Mouse (Mus musculus): ENCODE data around the gene Mrvi1. TPM values are rescaled to one million over a fixed set of nuclear protein-coding genes. Genes with fewer than 3 reads are reported as not detected.

Mrvi1 gene
- polyA plus RNA-seq, 1 experiment from 2014 or later: 9.1 TPM

DNA sequence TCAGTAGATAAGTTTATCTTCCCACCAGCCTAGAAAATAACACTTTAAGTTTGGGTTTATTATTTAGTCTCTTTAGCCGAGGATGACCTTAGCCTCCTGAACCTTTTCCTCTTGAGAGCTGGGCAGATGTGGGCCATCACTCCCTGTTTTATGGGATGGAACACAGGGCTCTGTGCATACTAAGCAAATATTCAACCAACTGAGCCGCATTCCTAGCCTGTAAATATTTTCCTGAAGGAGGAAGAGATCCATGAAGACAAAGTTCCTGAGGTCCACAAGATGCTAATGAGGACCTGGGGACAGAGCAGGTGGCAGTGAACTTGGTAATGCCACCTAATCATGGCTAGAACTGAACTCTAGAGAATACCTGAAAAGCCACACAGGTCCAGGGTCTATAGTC is 9.5 kb downstream of the Mrvi1 start:
- no peak for ATAC-seq (ENCODE audit: borderline replicate concordance, extremely low read depth, low FRiP score, low TSS enrichment)
- Histone ChIP-seq H3K4me3 (no peak overlapping the region), H3K4me2 (no peak overlapping the region), H3K27me3 (no peaks in the 10 kb centered on the region), H3K9ac (no peak overlapping the region), H3K36me3 (no peaks in the 10 kb centered on the region), H3K27ac (no peak overlapping the region), H3K9me3 (no peaks in the 10 kb centered on the region), H3K4me1 (no peaks in the 10 kb centered on the region)
- 66% methylated on average over 2 of the region's 2 CpGs for WGBS

DNA sequence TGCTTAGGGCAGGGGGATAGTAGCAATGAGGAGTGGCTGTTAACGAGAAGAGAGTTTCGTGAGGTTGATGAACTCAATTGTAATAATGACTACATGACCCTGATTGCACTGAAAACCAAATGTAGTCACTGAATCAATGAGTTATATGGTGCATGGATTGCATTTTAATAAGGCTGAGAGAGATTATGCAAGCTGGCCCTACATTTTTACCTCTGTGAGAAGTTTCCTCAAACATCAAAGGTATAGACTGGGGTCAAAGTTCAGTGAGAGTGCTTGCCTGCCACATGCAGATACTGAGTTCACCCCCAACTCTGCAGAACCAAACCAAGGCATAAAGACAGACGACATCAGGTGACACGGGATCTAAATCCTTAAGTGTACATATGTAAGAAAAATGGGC is 14.9 kb downstream of the Mrvi1 start:
- no peak for ATAC-seq (ENCODE audit: borderline replicate concordance, extremely low read depth, low FRiP score, low TSS enrichment)
- Histone ChIP-seq H3K4me2 (no peak overlapping the region), H3K9ac (no peak overlapping the region), H3K4me1 (no peaks in the 10 kb centered on the region), H3K9me3 (no peaks in the 10 kb centered on the region), H3K4me3 (no peak overlapping the region), H3K36me3 (no peaks in the 10 kb centered on the region), H3K27ac (no peak overlapping the region), H3K27me3 (no peaks in the 10 kb centered on the region)
- 79% methylated on average over 4 of the region's 4 CpGs for WGBS

DNA sequence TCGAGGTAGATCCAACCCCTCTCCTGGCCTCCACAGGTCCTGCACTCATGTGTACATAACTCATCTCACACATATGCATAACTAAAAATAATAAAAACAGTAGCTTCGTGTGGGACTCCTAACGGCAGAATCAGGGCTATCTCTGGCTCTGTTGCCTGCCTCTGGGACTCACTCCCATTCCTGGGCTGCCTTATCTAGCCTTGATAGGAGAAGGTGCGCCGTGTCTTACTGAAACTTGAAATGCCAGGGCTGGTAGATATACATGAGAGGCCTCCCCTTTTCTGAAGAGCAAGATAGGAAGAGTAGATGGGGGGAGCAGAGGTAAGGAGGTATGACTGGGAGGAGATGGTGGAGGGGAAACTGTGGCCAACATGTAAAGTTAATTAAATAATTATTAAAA is 15.4 kb downstream of the Mrvi1 start:
- Histone ChIP-seq H3K9me3 (no peaks in the 10 kb centered on the region), H3K27me3 (no peaks in the 10 kb centered on the region), H3K4me1 (no peaks in the 10 kb centered on the region), H3K9ac (no peak overlapping the region), H3K27ac (no peak overlapping the region), H3K36me3 (no peaks in the 10 kb centered on the region), H3K4me3 (no peak overlapping the region), H3K4me2 (no peak overlapping the region)
- no peak for ATAC-seq (ENCODE audit: borderline replicate concordance, extremely low read depth, low FRiP score, low TSS enrichment)
- WGBS: 76% methylated on average over 5 of the region's 5 CpGs

DNA sequence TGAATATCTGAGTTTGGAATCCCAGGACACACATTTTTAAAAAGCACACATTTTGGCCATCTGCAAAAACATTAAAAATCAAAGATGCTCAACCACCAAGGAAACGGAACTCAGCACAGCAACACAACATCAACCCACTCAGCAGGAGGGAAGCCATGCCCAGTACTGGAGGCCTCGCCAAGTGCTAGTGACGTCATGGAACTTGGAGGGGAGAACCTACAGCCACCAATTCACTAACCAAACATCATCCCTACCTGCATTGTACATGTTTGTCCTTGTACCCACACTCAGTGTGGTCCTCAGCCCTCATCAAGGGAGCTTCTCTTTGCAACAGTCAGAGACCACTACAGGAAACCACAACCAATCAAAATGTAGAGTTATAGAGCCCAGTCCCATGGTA is 16.9 kb downstream of the Mrvi1 start:
- H3K4me2 ChIP-seq: no peak overlapping the region
- no peaks in the 10 kb centered on the region for H3K9me3 ChIP-seq
- no peaks in the 10 kb centered on the region for H3K27me3 ChIP-seq
- ATAC-seq (ENCODE audit: borderline replicate concordance, extremely low read depth, low FRiP score, low TSS enrichment): no peak
- no peak overlapping the region for H3K27ac ChIP-seq
- H3K4me1 ChIP-seq: no peaks in the 10 kb centered on the region
- no peaks in the 10 kb centered on the region for H3K36me3 ChIP-seq
- no peak overlapping the region for H3K9ac ChIP-seq
- WGBS: 78% methylated on average over 3 of the region's 3 CpGs
- H3K4me3 ChIP-seq: no peak overlapping the region

DNA sequence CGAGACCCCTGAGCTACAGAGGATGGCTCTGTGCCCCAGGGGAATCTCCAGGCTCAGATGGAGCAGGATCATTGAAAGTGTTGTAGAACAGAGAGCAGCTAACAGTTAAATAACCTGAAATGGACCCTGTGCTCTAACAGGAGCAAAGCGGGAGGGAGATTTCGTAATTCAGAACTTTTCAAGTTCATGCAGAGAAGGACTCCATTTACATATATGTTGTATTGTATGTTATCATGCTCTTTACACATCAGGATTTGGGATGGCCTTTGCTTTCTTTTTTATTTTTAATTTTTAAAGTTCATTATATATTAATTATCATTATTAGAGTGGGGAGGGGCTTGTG is 18.6 kb downstream of the Mrvi1 start:
- no peak overlapping the region for H3K4me3 ChIP-seq
- no peak overlapping the region for H3K27ac ChIP-seq
- H3K4me1 ChIP-seq: no peaks in the 10 kb centered on the region
- H3K4me2 ChIP-seq: no peak overlapping the region
- H3K27me3 ChIP-seq: no peaks in the 10 kb centered on the region
- no peak overlapping the region for H3K9ac ChIP-seq
- no peak for ATAC-seq (ENCODE audit: borderline replicate concordance, extremely low read depth, low FRiP score, low TSS enrichment)
- no peaks in the 10 kb centered on the region for H3K9me3 ChIP-seq
- no peaks in the 10 kb centered on the region for H3K36me3 ChIP-seq
- 70% methylated on average over 3 of the region's 3 CpGs for WGBS

DNA sequence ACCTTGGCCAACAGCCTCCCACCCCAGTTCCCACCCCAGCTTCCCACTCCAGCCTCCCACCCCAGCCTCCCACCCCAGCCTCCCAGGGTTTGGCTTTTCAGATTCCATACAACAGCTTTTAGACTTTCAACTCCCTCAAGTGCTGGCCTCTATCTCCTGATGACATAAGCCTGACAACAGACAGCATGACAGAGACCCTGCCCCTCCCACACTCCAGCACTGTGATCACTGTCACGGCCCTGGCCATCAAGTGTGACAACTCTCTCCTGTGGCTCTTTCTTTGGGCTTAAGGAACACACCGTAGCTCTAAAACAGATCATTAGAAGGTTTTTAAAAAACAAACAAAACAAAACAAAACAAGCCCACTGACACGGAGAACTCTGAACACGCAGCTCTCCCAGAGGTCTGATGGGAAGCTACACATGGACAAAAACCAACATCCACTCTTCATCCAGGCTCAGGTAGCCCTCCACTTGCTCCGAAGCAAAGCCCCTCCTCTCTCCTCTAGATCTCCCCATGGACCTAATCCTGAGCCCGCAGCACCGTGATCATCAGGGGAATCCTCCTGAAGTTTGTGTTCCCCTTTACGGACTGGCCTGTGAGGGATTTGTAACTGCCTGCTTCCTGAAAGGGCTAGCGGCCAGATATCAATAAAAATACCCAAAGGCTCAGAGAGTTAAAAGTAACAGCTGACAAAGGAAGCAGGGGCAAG is 19.2 kb downstream of the Mrvi1 start:
- no peak overlapping the region for H3K4me2 ChIP-seq
- 66% methylated on average over 9 of the region's 9 CpGs for WGBS
- H3K4me1 ChIP-seq: no peaks in the 10 kb centered on the region
- H3K9ac ChIP-seq: no peak overlapping the region
- no peak overlapping the region for H3K4me3 ChIP-seq
- no peaks in the 10 kb centered on the region for H3K9me3 ChIP-seq
- no peaks in the 10 kb centered on the region for H3K27me3 ChIP-seq
- ATAC-seq (ENCODE audit: borderline replicate concordance, extremely low read depth, low FRiP score, low TSS enrichment): no peak
- H3K36me3 ChIP-seq: no peaks in the 10 kb centered on the region
- no peak overlapping the region for H3K27ac ChIP-seq

DNA sequence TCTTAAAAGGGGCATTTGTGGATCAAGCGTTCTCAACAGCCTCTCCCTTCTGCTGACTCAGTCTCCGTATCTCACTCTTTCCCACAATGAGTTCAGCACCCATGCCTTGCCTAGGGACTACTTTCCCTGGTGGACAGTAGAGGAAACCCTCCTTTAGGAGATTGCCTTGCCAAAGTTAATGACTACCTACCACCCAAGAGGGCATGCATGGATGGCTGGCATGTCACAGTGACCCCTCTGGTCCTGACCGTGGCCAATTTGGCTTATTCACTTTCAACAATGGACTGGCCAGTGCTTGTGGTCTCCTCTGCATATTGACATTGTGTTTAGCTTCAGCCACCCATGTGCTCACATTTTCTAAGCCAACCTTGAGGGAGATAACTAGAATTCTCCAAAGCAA is 19.8 kb downstream of the Mrvi1 start:
- H3K4me1 ChIP-seq: no peaks in the 10 kb centered on the region

DNA sequence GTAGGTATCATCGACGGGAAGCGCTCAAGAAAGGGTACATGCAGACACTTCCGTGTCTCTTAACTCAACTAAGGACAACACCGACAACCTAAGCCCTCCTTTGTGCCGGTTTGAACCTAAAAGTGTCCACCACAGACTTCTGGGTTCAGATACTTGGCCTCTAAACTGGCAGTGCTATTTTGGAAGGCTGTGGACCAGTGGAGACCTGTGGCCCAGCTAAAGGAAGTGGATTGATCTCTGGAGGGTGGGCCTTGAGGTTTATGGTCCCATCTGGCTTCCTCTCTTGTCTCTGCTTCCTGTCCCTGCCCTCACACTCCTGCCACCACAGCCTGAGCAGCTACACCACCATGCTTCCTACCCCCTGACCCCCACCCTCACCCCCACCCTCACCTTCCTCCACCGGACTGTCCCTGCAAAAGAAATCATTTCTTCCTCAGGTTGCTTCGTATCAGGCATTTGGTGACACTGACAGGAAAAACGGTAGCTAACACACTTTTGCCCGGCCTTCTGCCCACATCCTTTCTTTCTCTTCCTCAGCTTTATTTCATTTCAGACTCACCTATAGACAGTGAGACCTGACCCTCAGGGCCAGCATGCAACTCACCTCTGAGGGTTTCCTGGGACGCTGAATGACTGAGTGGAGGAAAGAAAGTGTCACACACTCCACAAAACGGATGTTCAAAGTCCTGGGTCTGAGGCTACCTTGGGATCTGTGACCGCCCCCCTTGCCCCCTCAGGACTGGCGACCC is 25.7 kb downstream of the Mrvi1 start:
- Histone ChIP-seq H3K9ac (no peak overlapping the region), H3K4me3 (no peak overlapping the region), H3K4me2 (no peak overlapping the region), H3K27me3 (no peaks in the 10 kb centered on the region), H3K36me3 (no peaks in the 10 kb centered on the region), H3K27ac (no peak overlapping the region), H3K4me1 (peaks cover 21% of the 10 kb centered on the region), H3K9me3 (no peaks in the 10 kb centered on the region)
- no peak for ATAC-seq (ENCODE audit: borderline replicate concordance, extremely low read depth, low FRiP score, low TSS enrichment)
- WGBS: 78% methylated on average over 14 of the region's 14 CpGs

More for the DNA sequence above, 19.8 kb downstream of the Mrvi1 start:
- Histone ChIP-seq H3K27ac (no peak overlapping the region), H3K9ac (no peak overlapping the region), H3K9me3 (no peaks in the 10 kb centered on the region), H3K36me3 (no peaks in the 10 kb centered on the region), H3K4me3 (no peak overlapping the region), H3K27me3 (no peaks in the 10 kb centered on the region), H3K4me2 (no peak overlapping the region)
- ATAC-seq (ENCODE audit: borderline replicate concordance, extremely low read depth, low FRiP score, low TSS enrichment): no peak
- WGBS: 89% methylated on average over 3 of the region's 3 CpGs

DNA sequence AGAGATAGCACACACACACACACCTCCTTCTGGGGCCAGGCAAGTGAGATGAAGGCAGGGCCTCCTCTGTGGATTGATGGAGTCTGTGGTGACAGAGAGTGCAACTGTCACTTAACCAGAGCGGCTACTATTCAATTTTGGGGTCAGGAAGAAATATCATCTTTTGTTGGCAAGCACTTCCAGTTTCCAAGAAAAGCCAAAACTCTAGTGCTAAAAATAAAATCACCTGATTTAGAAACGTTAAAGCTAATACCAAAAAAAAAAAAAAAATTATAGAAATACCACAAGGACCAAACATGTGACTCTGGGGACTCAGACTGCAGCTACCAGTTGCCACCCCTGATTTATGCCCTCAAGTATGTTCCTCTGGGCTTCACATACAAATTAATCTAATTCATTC is 26.7 kb downstream of the Mrvi1 start:
- Histone ChIP-seq H3K36me3 (no peaks in the 10 kb centered on the region), H3K9me3 (no peaks in the 10 kb centered on the region), H3K27ac (no peak overlapping the region), H3K4me1 (peaks cover 24% of the 10 kb centered on the region), H3K9ac (no peak overlapping the region), H3K4me2 (no peak overlapping the region), H3K4me3 (no peak overlapping the region), H3K27me3 (no peaks in the 10 kb centered on the region)
- WGBS: 35% methylated on average over 2 of the region's 2 CpGs
- no peak for ATAC-seq (ENCODE audit: borderline replicate concordance, extremely low read depth, low FRiP score, low TSS enrichment)

DNA sequence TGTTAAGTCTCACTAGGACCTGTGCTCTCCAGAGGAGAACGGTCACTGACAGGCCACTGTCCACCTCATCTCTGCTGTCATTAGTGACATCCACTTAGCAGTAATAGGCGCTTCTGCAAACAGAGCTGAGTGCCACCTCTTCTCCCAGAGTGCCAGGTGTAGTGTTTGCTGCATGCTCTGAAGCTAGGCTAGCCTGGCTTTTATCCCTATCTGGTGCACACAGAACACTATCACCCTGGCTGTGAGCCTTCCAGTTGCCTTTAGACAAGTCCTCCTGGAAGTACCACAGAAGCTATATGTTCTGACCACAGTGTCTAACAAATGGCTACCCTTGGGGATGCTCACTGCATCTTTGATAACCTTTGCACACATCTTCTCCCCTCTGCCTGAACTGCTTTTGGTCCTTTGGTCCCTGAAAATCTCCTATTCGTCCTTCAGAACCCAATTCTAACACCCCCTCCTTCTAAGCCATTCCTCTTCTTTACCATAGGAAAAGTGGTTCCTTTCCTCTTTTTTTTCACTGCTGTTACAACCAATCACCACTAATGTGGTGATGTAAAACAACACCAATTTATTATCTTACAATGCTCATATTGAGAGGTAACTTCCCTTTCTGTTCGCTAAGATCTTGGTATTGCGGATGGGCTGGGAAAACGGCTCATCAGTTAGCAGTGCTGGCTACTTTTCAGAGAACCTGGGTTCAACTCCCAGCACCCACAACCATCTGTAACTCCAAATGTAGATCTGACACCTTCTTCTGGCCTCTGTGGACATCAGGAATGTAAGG is 28.0 kb downstream of the Mrvi1 start:
- no peak for ATAC-seq (ENCODE audit: borderline replicate concordance, extremely low read depth, low FRiP score, low TSS enrichment)
- no peaks in the 10 kb centered on the region for H3K27me3 ChIP-seq
- H3K4me2 ChIP-seq: no peak overlapping the region
- no peak overlapping the region for H3K4me3 ChIP-seq
- H3K27ac ChIP-seq: no peak overlapping the region
- H3K9ac ChIP-seq: no peak overlapping the region
- WGBS: 72% methylated on average over 6 of the region's 6 CpGs
- H3K36me3 ChIP-seq: no peaks in the 10 kb centered on the region
- no peaks in the 10 kb centered on the region for H3K9me3 ChIP-seq
- H3K4me1 ChIP-seq: peaks cover 32% of the 10 kb centered on the region

DNA sequence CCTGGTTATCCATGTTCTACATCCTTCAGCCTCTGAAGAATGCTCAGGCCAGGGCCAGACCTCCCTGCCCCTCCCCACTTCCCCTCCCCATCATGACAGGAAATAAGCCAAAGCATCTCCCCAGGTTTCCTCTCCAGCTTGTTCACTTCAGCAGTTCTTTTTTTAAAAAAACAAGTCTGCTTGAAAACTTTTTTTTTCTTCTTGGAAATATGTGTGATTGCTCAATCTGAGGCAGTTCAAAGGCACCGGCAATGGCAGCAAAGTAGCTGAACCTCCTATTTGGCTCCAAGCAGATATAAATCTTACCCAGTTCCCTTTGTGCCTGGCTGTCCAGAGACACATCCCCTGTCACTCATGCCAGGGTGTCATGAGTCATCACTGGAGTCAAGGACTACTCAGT is 29.1 kb downstream of the Mrvi1 start:
- Histone ChIP-seq H3K27ac (0 out of 2 replicates have a peak overlapping the region, but pooled peaks have one; percentile 21), H3K4me3 (no peak overlapping the region), H3K27me3 (no peaks in the 10 kb centered on the region), H3K9ac (no peak overlapping the region), H3K36me3 (no peaks in the 10 kb centered on the region), H3K4me1 (peaks cover 32% of the 10 kb centered on the region), H3K9me3 (no peaks in the 10 kb centered on the region), H3K4me2 (no peak overlapping the region)
- ATAC-seq (ENCODE audit: borderline replicate concordance, extremely low read depth, low FRiP score, low TSS enrichment): peak; percentile 55; the same call in 1 of the 2 replicates
- WGBS: 18% methylated on average over 1 of the region's 1 CpGs

DNA sequence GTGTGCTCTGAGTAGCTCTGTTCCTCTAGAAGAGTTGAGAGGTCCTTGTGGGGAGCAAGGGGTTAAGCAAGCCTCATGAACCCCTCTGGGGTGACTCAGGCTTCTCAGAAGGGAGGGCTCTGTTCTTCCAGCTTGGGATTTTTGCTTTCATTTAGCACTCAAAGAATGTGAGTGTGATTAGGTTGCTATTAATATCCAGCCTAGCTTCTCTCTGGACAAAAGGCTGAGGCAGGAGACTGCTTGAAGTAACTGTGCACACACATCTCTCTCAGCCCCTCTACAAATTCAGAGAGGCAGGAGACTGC is 31.7 kb downstream of the Mrvi1 start:
- no peak for ATAC-seq (ENCODE audit: borderline replicate concordance, extremely low read depth, low FRiP score, low TSS enrichment)
- no peak overlapping the region for H3K9ac ChIP-seq
- H3K27ac ChIP-seq: no peak overlapping the region
- H3K36me3 ChIP-seq: no peaks in the 10 kb centered on the region
- H3K4me1 ChIP-seq: peaks cover 28% of the 10 kb centered on the region
- no peak overlapping the region for H3K4me3 ChIP-seq
- H3K9me3 ChIP-seq: no peaks in the 10 kb centered on the region
- H3K4me2 ChIP-seq: no peak overlapping the region
- no peaks in the 10 kb centered on the region for H3K27me3 ChIP-seq
